Comparison of ENCODE assay signal across 7 mouse cellular contexts in genomic region chr17:86964502-86964901, GRCm38 (mm10). TPM values are rescaled to one million over a fixed set of nuclear protein-coding genes. Genes with fewer than 3 reads are reported as not detected.
DNase-seq lines count a peak whose midpoint lies in the region; ATAC-seq and TF ChIP-seq lines count a peak whose summit lies in the region.

No protein-coding gene starts in this region.

- 3% methylated on average over 10 of the region's 10 CpGs for WGBS in intestine, postnatal 0 days
- whole genome bisulfite sequencing in limb, embryonic 12.5 days, result 0% methylated on average over 10 of the region's 10 CpGs
- WGBS in midbrain, embryonic 14.5 days, result under 1% methylated on average over 10 of the region's 10 CpGs

- H3K4me2 ChIP-seq in intestine, postnatal 0 days (replicated peaks; ENCODE audit: low read depth), result peak overlapping the region; percentile 96
- peak overlapping the region; percentile 83 for H3K4me2 ChIP-seq in limb, embryonic 12.5 days
- H3K4me2 ChIP-seq in midbrain, embryonic 14.5 days (ENCODE audit: low read length), result peak overlapping the region; percentile 80

- 0 out of 2 replicates have a peak overlapping the region, but pooled peaks have one; percentile 11 for H3K9ac ChIP-seq in intestine, postnatal 0 days (ENCODE audit: low read depth, low read length)
- H3K9ac ChIP-seq in limb, embryonic 12.5 days (replicated peaks), result peak overlapping the region; percentile 91
- H3K9ac ChIP-seq in midbrain, embryonic 14.5 days (replicated peaks; ENCODE audit: low read length), result no peak overlapping the region; the same call in 1 of the 2 replicates

- H3K36me3 ChIP-seq in intestine, postnatal 0 days (ENCODE audit: control insufficient read depth, insufficient read depth), result no peaks in the 10 kb centered on the region; the same call in 1 of the 2 replicates
- peaks cover 14% of the 10 kb centered on the region; the same call in 1 of the 2 replicates for H3K36me3 ChIP-seq in limb, embryonic 12.5 days
- H3K36me3 ChIP-seq in midbrain, embryonic 14.5 days (ENCODE audit: control insufficient read depth, insufficient read depth, low read length), result 0 out of 2 replicates have a peak, but pooled peaks cover 3% of the 10 kb centered on the region

- no peak for TF ChIP-seq CTCF in intestine, postnatal 0 days (IDR thresholded peaks at IDR 0.05; ENCODE audit: low read depth)

- peak overlapping the region; percentile 31; the same call in 1 of the 2 replicates for H3K27ac ChIP-seq in intestine, postnatal 0 days (ENCODE audit: low read depth, low read length)
- H3K27ac ChIP-seq in limb, embryonic 12.5 days, result peak overlapping the region; percentile 96
- H3K27ac ChIP-seq in midbrain, embryonic 14.5 days (replicated peaks; ENCODE audit: low read depth, low read length), result peak overlapping the region; percentile 60

- H3K4me3 ChIP-seq in intestine, postnatal 0 days (ENCODE audit: low read depth, low read length), result peak overlapping the region; percentile 75
- H3K4me3 ChIP-seq in limb, embryonic 12.5 days (replicated peaks), result peak overlapping the region; percentile 86
- H3K4me3 ChIP-seq in midbrain, embryonic 14.5 days (replicated peaks; ENCODE audit: low read depth, low read length), result peak overlapping the region; percentile 75

- peak; percentile 90 for DNase-seq in adrenal gland, postnatal 14 days
- DNase-seq in embryo, embryonic 11 days, result peak; percentile 91
- peak; percentile 59 to 76 for DNase-seq in gastrocnemius, postnatal 4 days (ENCODE audit: low spot score in 2 of 2)
- peak; percentile 89 for DNase-seq in midbrain, embryonic 14.5 days
- DNase-seq in spleen, postnatal 36 days (ENCODE audit: low spot score in 2 of 2), result peak; percentile 75 to 79

- ATAC-seq in intestine, postnatal 0 days, result peak; percentile 51
- peak; percentile 61 for ATAC-seq in limb, embryonic 12.5 days (ENCODE audit: insufficient number of reproducible peaks, insufficient read depth, low FRiP score, low TSS enrichment, low read depth)
- ATAC-seq in midbrain, embryonic 14.5 days (ENCODE audit: low FRiP score, low TSS enrichment), result peak; percentile 68

- H3K4me1 ChIP-seq in intestine, postnatal 0 days (replicated peaks; ENCODE audit: control insufficient read depth, insufficient read depth, low read length), result 0 out of 2 replicates have a peak, but pooled peaks cover 3% of the 10 kb centered on the region
- peaks cover 59% of the 10 kb centered on the region for H3K4me1 ChIP-seq in limb, embryonic 12.5 days (replicated peaks)
- peaks cover 12% of the 10 kb centered on the region; the same call in 1 of the 2 replicates for H3K4me1 ChIP-seq in midbrain, embryonic 14.5 days (ENCODE audit: control insufficient read depth, insufficient read depth, low read length)

- H3K27me3 ChIP-seq in intestine, postnatal 0 days (replicated peaks; ENCODE audit: control insufficient read depth, insufficient read depth, low read length), result no peaks in the 10 kb centered on the region
- H3K27me3 ChIP-seq in limb, embryonic 12.5 days, result no peaks in the 10 kb centered on the region
- no peaks in the 10 kb centered on the region for H3K27me3 ChIP-seq in midbrain, embryonic 14.5 days (ENCODE audit: control insufficient read depth, insufficient read depth, low read length)

- no peaks in the 10 kb centered on the region for H3K9me3 ChIP-seq in intestine, postnatal 0 days (ENCODE audit: control insufficient read depth)
- H3K9me3 ChIP-seq in limb, embryonic 12.5 days, result no peaks in the 10 kb centered on the region
- H3K9me3 ChIP-seq in midbrain, embryonic 14.5 days (ENCODE audit: control insufficient read depth, low read length), result no peaks in the 10 kb centered on the region

RNA-seq across cellular contexts. Expression of gene Rhoq, which starts 1.6 kb away (rescaled TPM):
- total RNA-seq in adrenal gland, postnatal 14 days (2021), result 89.9 and 90.8 TPM in 2 replicates
- 100 to 1,000 TPM; 155 to 176 TPM for total RNA-seq in gastrocnemius, postnatal 4 days (2021)
- polyA plus RNA-seq in intestine, postnatal 0 days (2015; fragmentation: Nextera tagmentation; extraction: Ambion mirVana), result 7.3 and 7.6 TPM in 2 replicates
- 23.8 and 24.1 TPM in 2 replicates for polyA plus RNA-seq in limb, embryonic 12.5 days (2016; fragmentation: Nextera tagmentation; extraction: Ambion mirVana)
- polyA plus RNA-seq in midbrain, embryonic 14.5 days (2014; fragmentation: Nextera tagmentation; extraction: Ambion mirVana), result 7.4 and 9.6 TPM in 2 replicates

RNA-seq across cellular contexts. Expression of gene Atp6v1e2, which starts 16.8 kb away (rescaled TPM):
- total RNA-seq in adrenal gland, postnatal 14 days (2021), result not detected in 2 replicates
- not detected for total RNA-seq in gastrocnemius, postnatal 4 days (2021)
- polyA plus RNA-seq in intestine, postnatal 0 days (2015; fragmentation: Nextera tagmentation; extraction: Ambion mirVana), result not detected in 2 replicates
- polyA plus RNA-seq in limb, embryonic 12.5 days (2016; fragmentation: Nextera tagmentation; extraction: Ambion mirVana), result not detected in 2 replicates
- polyA plus RNA-seq in midbrain, embryonic 14.5 days (2014; fragmentation: Nextera tagmentation; extraction: Ambion mirVana), result not detected in 2 replicates

RNA-seq across cellular contexts. Expression of gene Tmem247, which starts 47.4 kb away (rescaled TPM):
- total RNA-seq in adrenal gland, postnatal 14 days (2021), result not detected in 2 replicates
- total RNA-seq in gastrocnemius, postnatal 4 days (2021), result not detected
- polyA plus RNA-seq in intestine, postnatal 0 days (2015; fragmentation: Nextera tagmentation; extraction: Ambion mirVana), result not detected in 2 replicates
- not detected in 2 replicates for polyA plus RNA-seq in limb, embryonic 12.5 days (2016; fragmentation: Nextera tagmentation; extraction: Ambion mirVana)
- not detected in 2 replicates for polyA plus RNA-seq in midbrain, embryonic 14.5 days (2014; fragmentation: Nextera tagmentation; extraction: Ambion mirVana)

Comparison
In these comparisons a context has a peak if more than half of its experiments do, and no peak if none do; other contexts are left out.
1. Peak in every context shown above with its lines: DNase-seq, ATAC-seq, H3K4me3 ChIP-seq and H3K27ac ChIP-seq.
2. H3K27ac ChIP-seq: peak in every context shown above with its lines; median percentile 96 in limb, embryonic 12.5 days; 60 in midbrain, embryonic 14.5 days; 31 in intestine, postnatal 0 days.